ENCODE assay signal across 8 mouse cellular contexts in genomic region chr2:125723086-125723407, GRCm38 (mm10). TPM values are rescaled to one million over a fixed set of nuclear protein-coding genes. Genes with fewer than 3 reads are reported as not detected.
DNase-seq lines count a peak whose midpoint lies in the region; ATAC-seq lines count a peak whose summit lies in the region.

No protein-coding gene starts in this region.

- peak overlapping the region; percentile 99 for H3K4me2 ChIP-seq in heart, embryonic 13.5 days
- H3K4me2 ChIP-seq in midbrain, embryonic 11.5 days, result peak overlapping the region; percentile 77

- DNase-seq in heart, adult 9 months (ENCODE audit: low spot score in 2 of 2), result no peak
- peak; percentile 13 for DNase-seq in ZHBTc4 (ENCODE audit: low read depth, low spot score)
- DNase-seq in hindbrain, embryonic 10.5 days (ENCODE audit: low spot score), result no peak
- no peak for DNase-seq in midbrain, embryonic 11.5 days (ENCODE audit: low spot score, missing footprints)
- DNase-seq in adrenal gland, postnatal 4 days (ENCODE audit: low spot score in 2 of 2), result no peak
- DNase-seq in retina, postnatal 1 day, result no peak
- no peak for DNase-seq in kidney, postnatal 14 days

- peaks cover 61% of the 10 kb centered on the region for H3K27me3 ChIP-seq in heart, embryonic 13.5 days (replicated peaks)
- peaks cover 66% of the 10 kb centered on the region for H3K27me3 ChIP-seq in hindbrain, embryonic 10.5 days (ENCODE audit: insufficient read depth, poor library complexity, severe bottlenecking)
- H3K27me3 ChIP-seq in midbrain, embryonic 11.5 days (ENCODE audit: control insufficient read depth, insufficient read depth, low read length), result peaks cover 33% of the 10 kb centered on the region

- WGBS in heart, embryonic 13.5 days, result 2% methylated on average over 18 of the region's 18 CpGs
- WGBS in hindbrain, embryonic 10.5 days, result 2% methylated on average over 18 of the region's 18 CpGs
- WGBS in midbrain, embryonic 11.5 days, result under 1% methylated on average over 18 of the region's 18 CpGs

- H3K27ac ChIP-seq in heart, embryonic 13.5 days (replicated peaks), result no peak overlapping the region
- H3K27ac ChIP-seq in hindbrain, embryonic 10.5 days, result peak overlapping the region; percentile 84; the same call in 1 of the 2 replicates
- no peak overlapping the region for H3K27ac ChIP-seq in midbrain, embryonic 11.5 days (ENCODE audit: low read depth, low read length)

- peak overlapping the region; percentile 82 for H3K9ac ChIP-seq in heart, embryonic 13.5 days
- peak overlapping the region; percentile 41 for H3K9ac ChIP-seq in midbrain, embryonic 11.5 days (ENCODE audit: low read length)

- no peak for ATAC-seq in heart, embryonic 13.5 days (ENCODE audit: extremely low read depth, insufficient number of reproducible peaks, low FRiP score, low TSS enrichment)
- peak; percentile 5; the same call in 1 of the 2 replicates for ATAC-seq in midbrain, embryonic 11.5 days (ENCODE audit: low FRiP score)

- H3K4me1 ChIP-seq in heart, embryonic 13.5 days, result peaks cover 24% of the 10 kb centered on the region
- H3K4me1 ChIP-seq in hindbrain, embryonic 10.5 days (replicated peaks), result peaks cover 25% of the 10 kb centered on the region
- H3K4me1 ChIP-seq in midbrain, embryonic 11.5 days (ENCODE audit: control insufficient read depth, insufficient read depth, low read length), result peaks cover 7% of the 10 kb centered on the region

- no peaks in the 10 kb centered on the region for H3K9me3 ChIP-seq in heart, embryonic 13.5 days
- H3K9me3 ChIP-seq in hindbrain, embryonic 10.5 days, result no peaks in the 10 kb centered on the region
- H3K9me3 ChIP-seq in midbrain, embryonic 11.5 days (ENCODE audit: control insufficient read depth, low read length), result no peaks in the 10 kb centered on the region

- H3K4me3 ChIP-seq in heart, embryonic 13.5 days, result peak overlapping the region; percentile 63
- H3K4me3 ChIP-seq in hindbrain, embryonic 10.5 days, result peak overlapping the region; percentile 74
- H3K4me3 ChIP-seq in midbrain, embryonic 11.5 days (ENCODE audit: low read depth, low read length), result peak overlapping the region; percentile 35

- no peaks in the 10 kb centered on the region for H3K36me3 ChIP-seq in heart, embryonic 13.5 days
- no peaks in the 10 kb centered on the region for H3K36me3 ChIP-seq in hindbrain, embryonic 10.5 days
- H3K36me3 ChIP-seq in midbrain, embryonic 11.5 days (ENCODE audit: control insufficient read depth, insufficient read depth, low read length), result no peaks in the 10 kb centered on the region

RNA-seq across cellular contexts. Expression of gene Shc4, which starts 0.9 kb away (rescaled TPM):
- polyA plus RNA-seq in heart, embryonic 13.5 days (2015; fragmentation: Nextera tagmentation; extraction: Ambion mirVana), result 0.64 and 1.7 TPM in 2 replicates
- 1.2 and 2.0 TPM in 2 replicates for polyA plus RNA-seq in hindbrain, embryonic 10.5 days (2016; fragmentation: Nextera tagmentation; extraction: Ambion mirVana)
- polyA plus RNA-seq in midbrain, embryonic 11.5 days (2014; fragmentation: Nextera tagmentation; extraction: Ambion mirVana), result 0.82 and 0.92 TPM in 2 replicates
- 1 to 10 TPM; 5.4 to 6.0 TPM for total RNA-seq in adrenal gland, postnatal 4 days (2021)

RNA-seq across cellular contexts. Expression of gene Eid1, which starts 50.2 kb away (rescaled TPM):
- polyA plus RNA-seq in heart, embryonic 13.5 days (2015; fragmentation: Nextera tagmentation; extraction: Ambion mirVana), result 144 and 149 TPM in 2 replicates
- polyA plus RNA-seq in hindbrain, embryonic 10.5 days (2016; fragmentation: Nextera tagmentation; extraction: Ambion mirVana), result 142 and 175 TPM in 2 replicates
- 281 and 308 TPM in 2 replicates for polyA plus RNA-seq in midbrain, embryonic 11.5 days (2014; fragmentation: Nextera tagmentation; extraction: Ambion mirVana)
- 100 to 1,000 TPM; 207 to 216 TPM for total RNA-seq in adrenal gland, postnatal 4 days (2021)

RNA-seq across cellular contexts. Expression of gene Secisbp2l, which starts 59.6 kb away (rescaled TPM):
- 11.1 and 11.2 TPM in 2 replicates for polyA plus RNA-seq in heart, embryonic 13.5 days (2015; fragmentation: Nextera tagmentation; extraction: Ambion mirVana)
- polyA plus RNA-seq in hindbrain, embryonic 10.5 days (2016; fragmentation: Nextera tagmentation; extraction: Ambion mirVana), result 16.7 and 18.5 TPM in 2 replicates
- 24.8 and 28.9 TPM in 2 replicates for polyA plus RNA-seq in midbrain, embryonic 11.5 days (2014; fragmentation: Nextera tagmentation; extraction: Ambion mirVana)
- 10 to 100 TPM; 58.5 TPM for total RNA-seq in adrenal gland, postnatal 4 days (2021)
